ENCODE assay signal across 20 mouse cellular contexts in genomic region chr2:49379222-49379805, GRCm38 (mm10).
DNase-seq lines count a peak whose midpoint lies in the region; ATAC-seq lines count a peak whose summit lies in the region.
"Had no signal": no experiment of that assay in that cellular context is flagged by ENCODE, and none has a peak within 500 bp of the region (broad histone marks: within the 10 kb centered on the region; RNA-seq: fewer than 3 reads in every experiment).

No protein-coding gene starts in this region.

- no peak overlapping the region for H3K9ac ChIP-seq in embryonic facial prominence, embryonic 15.5 days
- H3K9ac ChIP-seq in midbrain, embryonic 15.5 days: no peak overlapping the region
- H3K9ac ChIP-seq: hindbrain, embryonic 12.5 days; intestine, embryonic 15.5 days; liver, embryonic 15.5 days had no signal

- no peaks in the 10 kb centered on the region for H3K36me3 ChIP-seq in embryonic facial prominence, embryonic 15.5 days
- H3K36me3 ChIP-seq in midbrain, embryonic 15.5 days (replicated peaks): no peaks in the 10 kb centered on the region
- H3K36me3 ChIP-seq: hindbrain, embryonic 12.5 days; intestine, embryonic 15.5 days; liver, embryonic 15.5 days had no signal

- no peak overlapping the region for H3K4me2 ChIP-seq in embryonic facial prominence, embryonic 15.5 days (replicated peaks)
- no peak overlapping the region for H3K4me2 ChIP-seq in midbrain, embryonic 15.5 days
- H3K4me2 ChIP-seq: hindbrain, embryonic 12.5 days; intestine, embryonic 15.5 days; liver, embryonic 15.5 days had no signal

- H3K4me1 ChIP-seq in embryonic facial prominence, embryonic 15.5 days: no peaks in the 10 kb centered on the region
- H3K4me1 ChIP-seq in midbrain, embryonic 15.5 days: no peaks in the 10 kb centered on the region
- H3K4me1 ChIP-seq: hindbrain, embryonic 12.5 days; intestine, embryonic 15.5 days; liver, embryonic 15.5 days; megakaryocyte, embryonic 14.5 days had no signal

- no peaks in the 10 kb centered on the region for H3K9me3 ChIP-seq in embryonic facial prominence, embryonic 15.5 days (replicated peaks)
- H3K9me3 ChIP-seq in midbrain, embryonic 15.5 days: no peaks in the 10 kb centered on the region
- H3K9me3 ChIP-seq: hindbrain, embryonic 12.5 days; intestine, embryonic 15.5 days; liver, embryonic 15.5 days had no signal

- H3K27ac ChIP-seq in embryonic facial prominence, embryonic 15.5 days (replicated peaks): no peak overlapping the region
- no peak overlapping the region for H3K27ac ChIP-seq in midbrain, embryonic 15.5 days
- H3K27ac ChIP-seq: hindbrain, embryonic 12.5 days; intestine, embryonic 15.5 days; liver, embryonic 15.5 days had no signal

- no peak overlapping the region for H3K4me3 ChIP-seq in embryonic facial prominence, embryonic 15.5 days (replicated peaks)
- no peak overlapping the region for H3K4me3 ChIP-seq in midbrain, embryonic 15.5 days
- H3K4me3 ChIP-seq: hindbrain, embryonic 12.5 days; intestine, embryonic 15.5 days; liver, embryonic 15.5 days; megakaryocyte, embryonic 14.5 days had no signal

- ATAC-seq in embryonic facial prominence, embryonic 15.5 days (ENCODE audit: insufficient number of reproducible peaks, low FRiP score, low TSS enrichment, low read depth): peak; percentile 75; the same call in 1 of the 2 replicates
- ATAC-seq in midbrain, embryonic 15.5 days (replicated peaks): no peak
- ATAC-seq: forebrain, embryonic 14.5 days; intestine, embryonic 15.5 days; lung, postnatal 0 days; midbrain, embryonic 16.5 days; Patski had no signal

- 67% methylated on average over 9 of the region's 9 CpGs for WGBS in embryonic facial prominence, embryonic 15.5 days
- WGBS in midbrain, embryonic 15.5 days: 87% methylated on average over 9 of the region's 9 CpGs

- intact Hi-C loops in heart, postnatal 25 days (cut with DNase I): no loop called here

- no peaks in the 10 kb centered on the region for H3K27me3 ChIP-seq in embryonic facial prominence, embryonic 15.5 days
- H3K27me3 ChIP-seq in midbrain, embryonic 15.5 days (replicated peaks): no peaks in the 10 kb centered on the region
- H3K27me3 ChIP-seq: hindbrain, embryonic 12.5 days; intestine, embryonic 15.5 days; liver, embryonic 15.5 days; megakaryocyte, embryonic 14.5 days had no signal

- peak; percentile 68 for DNase-seq in heart, adult 11 months
- DNase-seq in heart, postnatal 25 days (ENCODE audit: low spot score): no peak
- DNase-seq in Muller cell, postnatal 12 days (ENCODE audit: inconsistent ontology term): peak; percentile 27
- DNase-seq in layer of hippocampus, postnatal 14 days (ENCODE audit: low spot score in 2 of 2): peak; percentile 7 to 16
- DNase-seq in ovary, adult 18-20 months (ENCODE audit: low spot score): no peak
- DNase-seq: adrenal gland, postnatal 25 days; B cell, adult 2 months; cerebellum, adult 9-10 months; gastrocnemius, postnatal 10 days; thymus, adult 18-20 months had no signal

Comparison
In these comparisons a context has a peak if more than half of its experiments do, and no peak if none do; other contexts are left out.
1. DNase-seq: peak in heart, adult 11 months (single experiment), Muller cell, postnatal 12 days (single experiment) and layer of hippocampus, postnatal 14 days (2 of 2); none in heart, postnatal 25 days (single experiment) and ovary, adult 18-20 months (single experiment).